Mouse (Mus musculus): ENCODE results near the gene Ptpn21. TPM values are rescaled to one million over a fixed set of nuclear protein-coding genes. Genes with fewer than 3 reads are reported as not detected.

The Ptpn21 gene
- polyA plus RNA-seq, 1 experiment from 2014 or later: 4.3 TPM

DNA sequence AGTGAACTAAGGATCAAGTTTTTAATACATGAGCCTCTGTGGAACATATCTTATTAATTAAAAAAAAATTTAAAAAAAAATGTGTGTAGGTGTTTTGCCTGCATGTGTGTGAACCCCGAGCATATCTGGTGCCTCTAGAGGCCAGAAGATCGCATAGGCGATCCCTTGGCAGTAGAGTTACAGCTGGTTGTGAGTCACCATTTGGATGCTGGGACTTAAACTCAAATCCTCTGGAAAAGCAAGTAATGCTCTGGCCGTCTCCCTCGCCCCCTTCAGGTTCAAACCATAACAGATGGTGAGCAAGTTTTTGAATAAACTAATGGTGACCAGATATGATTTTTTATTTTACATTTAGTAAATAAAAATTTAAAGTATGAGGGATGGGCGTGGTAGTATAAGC lies 20.4 kb upstream of the Ptpn21 start:
- H3K4me3 ChIP-seq (ENCODE audit: low read depth, low read length): no peak overlapping the region
- no peak overlapping the region for H3K27ac ChIP-seq (ENCODE audit: low read depth, low read length)
- 86% methylated on average over 6 of the region's 6 CpGs for WGBS
- no peak overlapping the region for H3K9ac ChIP-seq (ENCODE audit: low read depth, low read length)
- H3K27me3 ChIP-seq (replicated peaks; ENCODE audit: control insufficient read depth, insufficient read depth, low read length): no peaks in the 10 kb centered on the region
- no peak overlapping the region for H3K4me2 ChIP-seq (replicated peaks; ENCODE audit: low read depth)
- TF ChIP-seq CTCF (IDR thresholded peaks at IDR 0.05; ENCODE audit: low read depth): peak; percentile 36
- H3K9me3 ChIP-seq (ENCODE audit: control insufficient read depth): no peaks in the 10 kb centered on the region
- peaks cover 45% of the 10 kb centered on the region for H3K36me3 ChIP-seq (ENCODE audit: control insufficient read depth, insufficient read depth)
- no peaks in the 10 kb centered on the region for H3K4me1 ChIP-seq (replicated peaks; ENCODE audit: control insufficient read depth, insufficient read depth, low read length)
- ATAC-seq: no peak

DNA sequence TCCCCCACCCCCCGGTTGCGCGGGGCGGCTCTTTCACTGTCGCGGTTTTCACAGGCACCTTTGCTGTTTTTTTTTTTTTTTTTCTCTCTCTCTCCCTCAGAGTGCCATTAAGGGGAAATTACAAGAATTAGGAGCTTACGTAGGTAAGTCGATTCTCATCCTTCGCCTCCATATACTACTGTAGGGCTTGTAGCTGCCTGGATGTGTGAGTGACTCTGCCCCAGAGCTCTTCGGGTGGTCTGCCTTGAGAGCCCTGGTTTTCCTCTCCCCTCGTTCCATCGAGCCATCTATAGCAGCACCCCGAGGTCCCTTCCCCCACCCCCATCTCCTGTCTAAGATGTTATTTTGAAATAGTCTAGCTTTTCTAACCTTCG lies 10.2 kb upstream of the Ptpn21 start:
- TF ChIP-seq CTCF (IDR thresholded peaks at IDR 0.05; ENCODE audit: low read depth): no peak
- peak overlapping the region; percentile 86 for H3K9ac ChIP-seq (ENCODE audit: low read depth, low read length)
- peak overlapping the region; percentile 66 for H3K4me2 ChIP-seq (replicated peaks; ENCODE audit: low read depth)
- H3K4me1 ChIP-seq (replicated peaks; ENCODE audit: control insufficient read depth, insufficient read depth, low read length): no peaks in the 10 kb centered on the region
- 0 out of 2 replicates have a peak, but pooled peaks cover 4% of the 10 kb centered on the region for H3K36me3 ChIP-seq (ENCODE audit: control insufficient read depth, insufficient read depth)
- H3K27ac ChIP-seq (ENCODE audit: low read depth, low read length): peak overlapping the region; percentile 85
- H3K4me3 ChIP-seq (ENCODE audit: low read depth, low read length): peak overlapping the region; percentile 90
- no peak for ATAC-seq
- H3K9me3 ChIP-seq (ENCODE audit: control insufficient read depth): no peaks in the 10 kb centered on the region
- no peaks in the 10 kb centered on the region for H3K27me3 ChIP-seq (replicated peaks; ENCODE audit: control insufficient read depth, insufficient read depth, low read length)
- whole genome bisulfite sequencing: under 1% methylated on average over 11 of the region's 14 CpGs

DNA sequence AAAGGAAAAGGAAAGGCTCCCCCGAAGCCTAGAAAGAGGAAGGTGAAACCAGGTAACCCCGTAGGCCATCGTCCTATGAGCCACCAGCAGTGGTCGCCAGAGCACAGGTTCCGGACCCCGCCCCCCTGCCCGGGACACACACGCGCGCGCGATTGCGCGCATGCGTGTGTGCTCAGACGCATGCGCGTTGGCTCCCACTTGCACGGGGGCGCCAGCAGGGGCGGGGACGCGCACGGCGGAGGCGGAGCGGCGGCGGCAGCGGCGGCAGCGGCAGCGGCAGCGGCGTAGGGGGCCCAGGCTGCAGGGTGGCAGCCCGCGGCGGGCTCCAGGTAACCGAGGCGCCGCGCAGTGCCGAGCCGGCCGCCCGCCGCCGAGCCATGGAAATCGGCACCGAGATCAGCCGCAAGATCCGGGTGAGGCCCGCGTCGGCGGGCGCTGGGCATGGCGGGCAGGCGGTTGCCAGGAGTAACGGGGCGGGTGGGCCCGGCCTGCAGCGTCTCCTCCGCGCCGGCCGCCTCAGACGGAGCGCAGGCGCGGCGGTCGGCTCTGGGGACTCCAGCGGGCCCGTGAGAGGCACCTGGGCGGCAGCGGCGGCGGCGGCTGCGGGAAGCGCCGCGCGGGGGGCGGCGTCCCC lies 9.7 kb upstream of the Ptpn21 start, which contains the start of gene Zc3h14:
Gene Zc3h14 (plus strand): TSS at position 219 of the 634 bp plus-strand sequence.
- H3K27ac ChIP-seq (ENCODE audit: low read depth, low read length): peak within 1 kb of the TSS; percentile 85
- peak within 1 kb of the TSS; percentile 66 for H3K4me2 ChIP-seq (replicated peaks; ENCODE audit: low read depth)
- no peaks in the 10 kb centered on the region for H3K4me1 ChIP-seq (replicated peaks; ENCODE audit: control insufficient read depth, insufficient read depth, low read length)
- H3K9ac ChIP-seq (ENCODE audit: low read depth, low read length): peak within 1 kb of the TSS; percentile 86
- H3K27me3 ChIP-seq (replicated peaks; ENCODE audit: control insufficient read depth, insufficient read depth, low read length): no peaks in the 10 kb centered on the region
- ATAC-seq: peak; percentile 97
- TF ChIP-seq CTCF (IDR thresholded peaks at IDR 0.05; ENCODE audit: low read depth): peak; percentile 82
- no peaks in the 10 kb centered on the region for H3K9me3 ChIP-seq (ENCODE audit: control insufficient read depth)
- under 1% methylated on average over 69 of the region's 87 CpGs for WGBS
- peak within 1 kb of the TSS; percentile 90 for H3K4me3 ChIP-seq (ENCODE audit: low read depth, low read length)
- 0 out of 2 replicates have a peak, but pooled peaks cover 4% of the 10 kb centered on the region for H3K36me3 ChIP-seq (ENCODE audit: control insufficient read depth, insufficient read depth)

DNA sequence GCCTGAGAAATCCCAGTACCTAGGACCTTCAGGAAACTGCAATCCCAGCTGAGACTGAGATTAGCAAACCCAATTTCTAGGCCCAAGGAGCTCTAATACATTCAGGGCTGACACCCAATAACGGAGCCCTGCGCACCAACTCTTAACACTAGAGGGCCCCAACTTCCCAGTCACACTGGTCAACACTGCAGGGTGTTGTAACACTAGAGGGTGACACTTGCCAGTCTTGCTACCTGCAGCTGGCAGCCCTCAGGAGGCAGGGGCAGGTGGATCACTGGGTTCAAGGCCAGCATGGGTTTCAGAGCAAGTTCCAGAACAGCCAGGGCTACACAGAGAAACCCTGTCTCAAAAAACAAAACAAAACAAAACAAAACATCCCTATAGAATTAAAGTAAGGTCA lies 8.9 kb upstream of the Ptpn21 start:
- TF ChIP-seq CTCF (IDR thresholded peaks at IDR 0.05; ENCODE audit: low read depth): peak; percentile 86
- Histone ChIP-seq H3K4me2 (replicated peaks; ENCODE audit: low read depth) (peak overlapping the region; percentile 66; the same call in 1 of the 2 replicates), H3K36me3 (ENCODE audit: control insufficient read depth, insufficient read depth) (0 out of 2 replicates have a peak, but pooled peaks cover 4% of the 10 kb centered on the region), H3K4me3 (ENCODE audit: low read depth, low read length) (no peak overlapping the region), H3K9ac (ENCODE audit: low read depth, low read length) (no peak overlapping the region), H3K4me1 (replicated peaks; ENCODE audit: control insufficient read depth, insufficient read depth, low read length) (no peaks in the 10 kb centered on the region), H3K27me3 (replicated peaks; ENCODE audit: control insufficient read depth, insufficient read depth, low read length) (no peaks in the 10 kb centered on the region), H3K9me3 (ENCODE audit: control insufficient read depth) (no peaks in the 10 kb centered on the region), H3K27ac (ENCODE audit: low read depth, low read length) (no peak overlapping the region)
- WGBS: 25% methylated on average over 2 of the region's 2 CpGs
- peak; percentile 77 for ATAC-seq

DNA sequence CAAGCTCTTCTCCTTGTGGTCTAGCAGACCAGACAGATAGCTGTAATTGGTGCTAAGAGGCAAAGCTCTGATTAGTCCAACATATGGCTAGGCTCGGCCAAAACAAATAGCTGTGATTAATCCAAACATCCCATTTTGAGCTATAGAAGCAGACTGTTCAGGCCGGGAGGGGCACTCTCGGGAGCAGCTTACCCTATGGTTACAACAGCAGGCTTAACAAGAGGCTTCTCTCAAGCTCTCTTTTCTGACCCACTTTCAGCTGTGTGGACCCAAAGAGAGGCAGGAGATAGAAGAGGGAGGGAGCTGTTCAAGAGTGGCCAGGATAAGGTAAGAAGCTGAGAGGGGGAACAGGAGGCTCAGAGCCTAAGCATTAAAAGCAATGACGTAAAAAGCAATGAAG lies 8.4 kb upstream of the Ptpn21 start:
- H3K4me1 ChIP-seq (replicated peaks; ENCODE audit: control insufficient read depth, insufficient read depth, low read length): no peaks in the 10 kb centered on the region
- no peak for ATAC-seq
- H3K36me3 ChIP-seq (ENCODE audit: control insufficient read depth, insufficient read depth): 0 out of 2 replicates have a peak, but pooled peaks cover 3% of the 10 kb centered on the region
- TF ChIP-seq CTCF (IDR thresholded peaks at IDR 0.05; ENCODE audit: low read depth): no peak
- no peak overlapping the region for H3K4me2 ChIP-seq (replicated peaks; ENCODE audit: low read depth)
- H3K4me3 ChIP-seq (ENCODE audit: low read depth, low read length): no peak overlapping the region
- WGBS: 54% methylated on average over 4 of the region's 4 CpGs
- H3K9me3 ChIP-seq (ENCODE audit: control insufficient read depth): no peaks in the 10 kb centered on the region
- H3K27ac ChIP-seq (ENCODE audit: low read depth, low read length): no peak overlapping the region
- H3K27me3 ChIP-seq (replicated peaks; ENCODE audit: control insufficient read depth, insufficient read depth, low read length): no peaks in the 10 kb centered on the region
- no peak overlapping the region for H3K9ac ChIP-seq (ENCODE audit: low read depth, low read length)

DNA sequence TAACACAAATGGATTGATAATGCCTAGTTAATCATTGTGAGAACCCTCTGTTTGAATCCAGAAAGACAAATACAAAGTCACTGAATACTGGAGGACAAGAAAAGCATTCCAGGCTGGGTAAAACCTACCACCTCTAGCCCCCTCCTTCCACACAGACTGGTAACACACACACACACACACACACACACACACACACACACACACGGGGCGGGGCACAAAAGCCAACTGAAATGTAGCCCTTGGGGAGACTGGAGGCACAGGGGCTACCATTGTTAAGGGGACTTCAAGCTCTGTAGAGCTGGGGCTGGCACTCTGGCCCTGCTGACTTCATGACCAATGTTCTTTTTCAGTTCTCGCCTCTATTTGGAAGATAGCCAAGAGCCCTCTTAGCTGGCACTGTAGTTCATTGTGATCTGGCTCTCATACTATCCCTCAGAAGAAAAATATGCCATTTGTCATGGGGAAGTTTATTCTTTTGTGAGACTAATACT lies 3.9 kb upstream of the Ptpn21 start:
- Histone ChIP-seq H3K27me3 (replicated peaks; ENCODE audit: control insufficient read depth, insufficient read depth, low read length) (no peaks in the 10 kb centered on the region), H3K9ac (ENCODE audit: low read depth, low read length) (no peak overlapping the region), H3K4me3 (ENCODE audit: low read depth, low read length) (no peak overlapping the region), H3K27ac (ENCODE audit: low read depth, low read length) (no peak overlapping the region), H3K4me1 (replicated peaks; ENCODE audit: control insufficient read depth, insufficient read depth, low read length) (no peaks in the 10 kb centered on the region), H3K9me3 (ENCODE audit: control insufficient read depth) (no peaks in the 10 kb centered on the region), H3K4me2 (replicated peaks; ENCODE audit: low read depth) (no peak overlapping the region), H3K36me3 (ENCODE audit: control insufficient read depth, insufficient read depth) (no peaks in the 10 kb centered on the region)
- no peak for TF ChIP-seq CTCF (IDR thresholded peaks at IDR 0.05; ENCODE audit: low read depth)
- no peak for ATAC-seq
- 30% methylated on average over 3 of the region's 3 CpGs for WGBS
